Mouse (Mus musculus) stomach, adult 2 months (tissue): ENCODE data around the gene Olfr283. TPM values are rescaled to one million over a fixed set of nuclear protein-coding genes. Genes with fewer than 3 reads are reported as not detected.

Experiments
- polyA plus RNA-seq: library from polyadenylated mRNA; depleted of rRNA; stranded (reverse); fragments of >200 nt; gene quantifications from 2 replicates; pipeline ENCODE4 v1.2.3, GENCODE M21; 2012; rRNA removed

Olfr283 gene
- polyA plus RNA-seq: not detected in 2 replicates

DNA sequence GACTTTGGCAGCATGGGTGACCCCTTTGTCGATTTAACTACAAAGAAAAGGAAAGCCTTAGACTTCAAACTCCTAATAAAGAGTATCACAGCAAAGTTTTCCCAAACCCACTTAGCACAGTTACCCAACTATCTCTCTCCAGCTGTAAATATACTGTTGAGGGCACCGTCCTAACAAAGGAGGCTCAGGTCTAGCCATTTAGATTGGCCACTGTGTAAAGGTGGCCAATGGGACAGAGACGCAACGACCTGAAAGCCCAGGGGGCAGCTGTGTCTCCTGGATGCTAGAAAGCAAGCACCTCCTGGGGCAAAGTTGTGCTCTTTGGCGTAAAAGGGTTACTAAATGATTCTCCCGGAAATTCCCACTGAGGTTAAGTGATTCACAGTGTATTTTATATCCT lies at the start of gene Olfr283:
Olfr283 (minus strand) TSS at position 101 of the 400 bp plus-strand sequence.

DNA sequence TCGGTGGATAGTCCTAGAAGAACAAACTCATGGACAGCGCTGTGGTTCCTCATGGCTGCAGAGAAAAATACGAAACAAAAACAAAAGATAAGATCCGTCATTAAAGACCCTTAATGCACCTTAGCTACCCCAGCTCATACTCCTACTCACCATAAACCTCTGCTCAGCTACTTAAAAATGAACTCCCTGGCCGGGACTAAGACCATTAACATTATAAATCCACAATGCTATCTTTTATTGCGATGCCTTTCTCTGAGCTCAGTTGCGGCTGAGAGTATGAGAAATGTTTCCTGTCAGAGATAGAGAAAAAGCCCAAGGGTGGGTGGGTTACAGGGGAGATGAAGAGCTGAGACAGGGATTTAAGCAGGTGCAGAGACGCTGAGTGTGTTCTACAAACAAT lies 39.9 kb downstream of the Olfr283 start, which contains the start of gene Olfr284:
Olfr284 (minus strand) TSS at position 101 of the 400 bp plus-strand sequence.

Other genes starting within 250 kb of the Olfr283 start
- gene Asb8, start 215.3 kb downstream of the Olfr283 start, polyA plus RNA-seq: 10.0 and 12.6 TPM in 2 replicates
- 0.13 and 0.22 TPM in 2 replicates for gene Ccdc184, start 213.8 kb downstream of the Olfr283 start, polyA plus RNA-seq
- gene Olfr288, start 185.4 kb downstream of the Olfr283 start, polyA plus RNA-seq: not detected in 2 replicates
- not detected in 2 replicates for gene Gm44579, start 160.0 kb downstream of the Olfr283 start, polyA plus RNA-seq
- gene Olfr287, start 159.9 kb downstream of the Olfr283 start, polyA plus RNA-seq: 0.25 TPM in 1 of 2 replicates, not detected in the other
- gene Olfr286, start 146.5 kb downstream of the Olfr283 start, polyA plus RNA-seq: 0.15 and 0.22 TPM in 2 replicates
- gene H1fnt, start 123.7 kb downstream of the Olfr283 start, polyA plus RNA-seq: not detected in 2 replicates
- 0.13 and 0.29 TPM in 2 replicates for gene Zfp641, start 84.8 kb downstream of the Olfr283 start, polyA plus RNA-seq
- gene Olfr285, start 63.6 kb downstream of the Olfr283 start, polyA plus RNA-seq: not detected in 2 replicates
- gene Olfr284, start 40.0 kb downstream of the Olfr283 start, polyA plus RNA-seq: not detected in 2 replicates
- gene Olfr282, start 50.3 kb upstream of the Olfr283 start, polyA plus RNA-seq: not detected in 2 replicates
- not detected in 2 replicates for gene Olfr281, start 71.6 kb upstream of the Olfr283 start, polyA plus RNA-seq
- not detected in 2 replicates for gene OR5BS1P, start 89.0 kb upstream of the Olfr283 start, polyA plus RNA-seq
- gene Lalba, start 101.8 kb upstream of the Olfr283 start, polyA plus RNA-seq: not detected in 2 replicates
- gene Olfr279, start 111.5 kb upstream of the Olfr283 start, polyA plus RNA-seq: not detected in 2 replicates
- gene Kansl2, start 153.3 kb upstream of the Olfr283 start, polyA plus RNA-seq: 9.7 and 11.1 TPM in 2 replicates
- gene Ccnt1, start 190.0 kb upstream of the Olfr283 start, polyA plus RNA-seq: 0.94 and 2.3 TPM in 2 replicates
- gene 4930415O20Rik, start 190.1 kb upstream of the Olfr283 start, polyA plus RNA-seq: 0.85 and 2.0 TPM in 2 replicates
- gene Adcy6, start 229.1 kb upstream of the Olfr283 start, polyA plus RNA-seq: 45.7 and 64.2 TPM in 2 replicates
- 38.3 and 44.2 TPM in 2 replicates for gene Cacnb3, start 249.9 kb upstream of the Olfr283 start, polyA plus RNA-seq